Mouse (Mus musculus): ENCODE data around the gene Snx4. TPM values are rescaled to one million over a fixed set of nuclear protein-coding genes. Genes with fewer than 3 reads are reported as not detected.
A peak's percentile ranks its signal among the peaks of the same experiment; 100 is the strongest.
"Not testable (repeated sequence)": the region's sequence is repeated elsewhere in the genome, so short reads cannot be mapped to it uniquely, and the experiment has no call there.

The Snx4 gene
- total RNA-seq (2014; fragmentation: Nextera tagmentation) = 62.2 and 62.7 TPM in 2 replicates
- total RNA-seq (2017) = 87.8 and 97.8 TPM in 2 replicates

DNA sequence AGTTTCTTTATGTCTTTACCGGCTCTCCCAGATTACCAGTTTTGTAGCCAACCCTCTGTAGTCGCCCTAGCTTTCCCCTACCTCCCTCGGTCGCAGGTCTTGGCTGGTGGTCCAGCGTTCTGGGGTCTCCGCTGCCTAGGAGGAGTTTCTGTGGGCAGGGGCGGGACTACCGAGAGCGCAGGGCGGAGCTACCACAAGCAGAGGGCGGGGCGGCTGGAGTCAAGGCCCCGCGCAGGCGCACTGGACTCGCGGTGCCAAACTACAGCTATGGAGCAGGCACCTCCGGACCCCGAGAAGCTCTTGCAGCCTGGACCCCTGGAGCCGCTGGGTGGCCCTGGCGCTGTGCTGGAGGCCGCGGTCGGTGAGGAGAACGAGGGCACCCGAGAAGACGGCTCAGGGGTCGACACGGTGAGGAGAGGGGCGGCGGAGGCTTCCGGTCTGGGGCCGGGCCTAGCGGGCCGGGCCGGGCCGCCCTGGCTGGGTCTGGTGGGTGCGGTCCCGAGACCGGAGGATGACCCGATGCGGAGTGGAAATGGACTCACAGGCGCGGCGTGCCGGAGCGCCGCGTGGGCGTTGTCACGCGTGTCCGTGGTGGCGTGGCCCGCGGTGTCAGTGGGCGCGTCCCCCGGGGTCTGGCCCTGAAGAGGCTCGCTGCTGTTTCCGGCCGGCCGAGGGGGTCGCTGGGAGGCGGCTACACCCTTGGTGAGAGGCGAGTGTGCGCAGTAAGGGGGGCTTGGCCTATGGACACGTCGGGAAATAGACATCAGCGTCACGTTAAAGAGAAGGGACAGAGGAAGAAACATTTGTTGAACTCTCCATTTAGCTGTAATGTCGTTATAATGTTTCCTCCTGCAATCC, at the start of gene Snx4:
Snx4 (plus strand) TSS at position 249 of the 858 bp plus-strand sequence.
- ATAC-seq (replicated peaks; ENCODE audit: poor library complexity, severe bottlenecking) = peak; percentile 86

DNA sequence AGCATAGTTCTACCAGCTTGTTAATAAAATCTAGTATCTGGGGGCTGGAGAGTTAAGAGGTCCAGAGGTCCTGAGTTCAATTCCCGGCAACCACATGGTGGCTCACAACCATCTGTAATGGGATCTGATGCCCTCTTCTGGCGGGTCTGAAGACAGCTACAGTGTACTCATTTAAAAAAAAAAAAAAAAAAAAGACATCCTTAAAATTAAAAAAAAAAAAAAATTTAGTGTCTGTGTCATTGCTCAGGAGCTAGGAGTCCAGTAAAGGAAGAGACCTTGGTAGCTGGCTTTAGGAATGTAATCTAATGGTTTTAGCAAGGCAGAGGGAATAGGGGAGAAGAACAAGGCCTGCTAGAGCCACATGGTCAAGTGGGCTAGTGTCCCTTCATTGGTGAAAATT, 40.4 kb upstream of the Snx4 start:
- no peak for ATAC-seq (replicated peaks; ENCODE audit: poor library complexity, severe bottlenecking)

DNA sequence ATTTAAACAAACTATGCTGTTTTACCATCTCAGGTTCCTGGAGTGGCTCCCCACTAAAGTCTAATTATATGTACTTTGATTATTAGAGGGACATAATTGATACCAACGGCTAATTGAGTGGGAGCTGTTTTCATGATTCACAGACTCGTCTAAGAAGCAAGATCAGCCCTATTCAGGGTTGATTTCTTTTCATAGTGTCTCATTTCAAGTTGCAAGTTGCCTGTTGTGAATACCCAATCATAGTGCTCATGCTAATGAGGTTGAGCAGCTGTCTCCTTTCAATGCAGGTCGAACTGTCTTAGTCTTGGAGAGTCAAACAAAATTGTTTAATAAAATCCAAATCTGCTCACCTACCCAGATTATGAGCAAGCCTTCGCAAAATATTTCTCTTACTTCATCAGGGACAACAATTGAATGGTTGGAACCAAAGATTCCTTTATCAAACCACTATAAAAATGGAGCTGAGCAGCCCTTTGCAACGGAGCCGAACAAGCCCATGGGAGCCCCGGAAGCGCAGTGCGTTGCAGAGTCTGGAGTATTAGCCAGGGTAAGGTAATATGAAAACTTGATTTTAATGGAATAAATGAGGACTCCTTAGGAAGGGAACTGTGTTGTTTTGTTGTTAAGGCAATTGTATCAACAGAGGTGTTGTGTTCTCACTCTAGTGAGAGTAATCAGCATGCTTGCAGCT, 34.8 kb upstream of the Snx4 start:
- ATAC-seq (replicated peaks; ENCODE audit: poor library complexity, severe bottlenecking) = no peak

DNA sequence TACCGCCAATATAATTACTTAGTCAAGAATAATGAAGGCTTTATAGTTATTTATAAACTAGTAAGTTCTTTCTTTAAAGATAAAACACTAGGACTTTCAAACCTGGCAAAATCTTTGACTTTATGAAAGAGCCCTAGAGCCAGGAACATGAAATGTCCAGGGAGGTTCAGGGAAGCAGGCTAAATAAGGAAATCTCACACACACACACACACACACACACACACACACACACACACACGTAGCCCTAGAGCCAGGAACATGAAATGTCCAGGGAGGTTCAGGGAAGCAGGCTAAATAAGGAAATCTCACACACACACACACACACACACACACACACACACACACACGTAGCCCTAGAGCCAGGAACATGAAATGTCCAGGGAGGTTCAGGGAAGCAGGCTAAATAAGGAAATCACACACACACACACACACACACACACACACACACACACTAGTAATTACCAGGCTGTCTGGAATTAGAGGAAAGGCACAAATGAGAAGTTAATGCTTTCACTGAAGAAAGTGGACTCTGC, 33.6 kb upstream of the Snx4 start:
- ATAC-seq (replicated peaks; ENCODE audit: poor library complexity, severe bottlenecking) = not testable (repeated sequence)

DNA sequence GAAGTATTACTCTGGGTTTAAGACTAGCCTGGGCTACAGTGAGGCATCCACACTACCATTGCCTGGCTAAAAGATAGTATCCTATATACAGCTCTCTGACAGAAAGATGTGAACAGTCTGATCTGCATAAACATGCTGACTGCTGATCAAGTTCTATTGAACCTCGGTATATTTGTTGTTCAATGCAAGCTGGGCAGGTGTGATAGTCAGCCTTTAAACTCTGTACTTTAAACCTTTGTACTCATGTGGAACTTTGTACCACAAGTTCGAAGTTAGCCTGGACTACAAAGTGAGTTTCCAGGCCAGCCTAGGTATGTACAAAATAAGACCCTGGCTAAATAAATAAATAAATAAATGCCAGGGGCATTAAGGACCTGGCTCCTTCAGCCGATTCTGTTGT, 28.8 kb upstream of the Snx4 start:
- ATAC-seq (replicated peaks; ENCODE audit: poor library complexity, severe bottlenecking) = no peak

DNA sequence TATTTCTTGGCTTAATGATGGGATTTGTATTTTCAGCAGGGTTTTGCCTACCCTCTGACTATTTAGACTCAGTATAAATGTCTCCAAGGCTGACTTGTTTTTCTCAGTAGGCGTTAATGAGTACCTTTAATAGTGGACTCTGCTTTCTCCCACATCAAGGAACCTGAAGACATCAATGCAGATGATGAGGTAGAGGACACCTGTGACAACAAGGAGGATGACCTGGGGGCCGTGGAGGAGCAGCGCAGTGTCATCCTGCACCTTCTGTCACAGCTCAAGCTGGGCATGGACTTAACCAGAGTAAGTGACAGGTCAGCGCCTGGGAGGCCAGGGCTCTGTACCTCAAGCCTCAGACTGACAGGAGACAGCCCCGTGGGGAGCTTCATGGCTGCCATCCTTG, 26.9 kb upstream of the Snx4 start:
- no peak for ATAC-seq (replicated peaks; ENCODE audit: poor library complexity, severe bottlenecking)

DNA sequence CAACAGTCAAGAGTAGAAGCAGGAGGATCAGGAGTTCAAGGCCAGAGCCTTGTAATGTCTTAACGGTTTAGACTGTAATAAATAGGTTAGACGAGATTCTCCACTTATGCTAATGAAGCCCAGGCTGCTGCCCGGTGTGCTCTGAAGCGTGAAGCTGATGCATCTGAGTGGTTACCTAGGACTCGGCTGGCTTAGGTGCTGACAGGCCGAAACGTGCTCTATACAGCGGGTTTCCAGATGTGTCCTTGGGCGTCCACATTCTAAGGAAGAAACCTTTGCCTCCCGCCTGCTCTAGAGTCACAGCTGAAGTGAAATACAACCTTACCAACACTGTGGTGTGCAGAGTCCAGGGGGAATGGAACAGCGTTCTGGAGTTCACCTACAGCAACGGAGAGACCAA, 17.1 kb upstream of the Snx4 start:
- no peak for ATAC-seq (replicated peaks; ENCODE audit: poor library complexity, severe bottlenecking)

DNA sequence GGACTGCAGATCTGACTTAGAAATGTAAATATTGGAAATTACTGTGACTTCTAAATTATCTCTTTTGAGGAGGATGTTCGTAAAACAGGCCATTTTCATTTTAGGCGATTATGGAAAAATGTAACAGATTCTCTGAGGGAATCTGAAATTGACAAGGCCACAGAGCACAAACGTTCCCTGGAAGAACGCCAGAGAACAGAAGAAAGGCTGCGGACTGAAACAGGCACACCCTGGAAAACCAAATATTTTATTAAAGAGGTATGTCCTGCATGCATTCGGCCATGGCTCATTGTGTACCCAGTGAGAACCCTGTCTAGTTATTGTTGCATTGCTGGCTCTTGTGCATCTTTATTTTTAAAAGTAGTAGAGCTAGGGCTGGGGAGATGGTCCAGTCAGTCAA, 15.1 kb upstream of the Snx4 start:
- no peak for ATAC-seq (replicated peaks; ENCODE audit: poor library complexity, severe bottlenecking)

DNA sequence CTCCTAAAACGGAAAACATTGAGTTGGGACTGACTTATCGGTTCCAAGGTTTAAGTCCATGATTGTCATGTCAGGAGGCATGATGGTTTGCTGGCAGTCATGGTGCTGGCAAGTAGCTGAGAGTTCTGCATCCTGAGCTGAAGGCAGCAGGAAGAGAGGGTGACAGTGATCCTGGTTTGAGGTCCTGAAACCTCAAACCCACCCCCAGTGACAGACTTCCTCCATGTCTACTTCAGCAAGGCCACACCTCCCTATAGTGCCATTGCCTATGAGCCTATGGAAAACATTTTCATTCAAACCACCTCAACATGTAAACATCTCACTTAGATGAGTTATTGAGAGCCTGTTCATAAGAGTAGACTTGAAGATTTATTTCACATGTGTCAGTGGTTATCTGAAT, 11.9 kb upstream of the Snx4 start:
- ATAC-seq (replicated peaks; ENCODE audit: poor library complexity, severe bottlenecking) = no peak

DNA sequence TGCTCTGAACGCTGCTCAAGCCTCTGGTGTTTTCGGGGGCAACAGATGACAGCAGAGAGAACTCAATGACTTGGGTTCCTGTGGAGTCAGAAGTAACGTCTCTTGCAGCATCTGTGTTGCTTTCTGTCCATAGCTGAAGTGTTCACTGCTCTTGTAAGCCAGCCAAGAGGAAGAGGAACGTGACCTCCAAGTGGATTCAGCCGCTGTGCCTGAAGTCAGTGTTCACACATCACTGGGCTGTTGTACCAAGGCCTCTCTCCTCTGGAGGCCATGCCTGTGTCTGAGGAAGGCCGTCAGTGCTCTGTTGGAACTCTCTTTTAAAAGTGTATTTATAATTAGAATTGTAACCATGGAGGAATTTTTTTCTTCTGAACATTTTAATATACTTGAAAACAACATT, 9.2 kb upstream of the Snx4 start:
- ATAC-seq (replicated peaks; ENCODE audit: poor library complexity, severe bottlenecking) = no peak

DNA sequence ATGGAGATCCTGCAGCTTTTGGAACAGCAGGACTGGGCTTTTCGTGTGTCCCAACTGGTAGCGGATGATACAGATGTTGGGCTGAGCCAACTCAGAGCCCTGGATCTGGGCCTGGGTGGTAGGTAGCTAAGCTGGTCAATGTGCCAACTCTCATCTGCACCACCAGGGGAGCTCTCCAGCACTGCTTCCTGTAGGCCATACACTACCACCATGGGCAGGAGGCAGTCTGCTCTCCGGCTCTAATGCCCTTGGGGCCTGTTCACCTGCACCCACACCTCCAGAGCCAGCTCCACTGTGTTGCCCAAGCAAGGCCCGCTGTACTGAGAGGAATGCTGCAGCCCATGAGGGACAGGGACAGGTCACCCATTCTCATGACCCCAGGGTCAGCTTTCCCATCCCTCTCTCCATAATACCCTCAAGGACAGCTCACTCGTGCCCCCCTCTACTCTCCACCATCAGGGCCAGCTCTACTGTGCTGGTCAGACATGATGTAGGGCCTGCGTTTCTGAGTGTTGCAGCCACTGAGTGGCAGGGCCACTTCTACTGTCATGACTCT, 7.0 kb upstream of the Snx4 start:
- peak; percentile 62 for ATAC-seq (replicated peaks; ENCODE audit: poor library complexity, severe bottlenecking)

DNA sequence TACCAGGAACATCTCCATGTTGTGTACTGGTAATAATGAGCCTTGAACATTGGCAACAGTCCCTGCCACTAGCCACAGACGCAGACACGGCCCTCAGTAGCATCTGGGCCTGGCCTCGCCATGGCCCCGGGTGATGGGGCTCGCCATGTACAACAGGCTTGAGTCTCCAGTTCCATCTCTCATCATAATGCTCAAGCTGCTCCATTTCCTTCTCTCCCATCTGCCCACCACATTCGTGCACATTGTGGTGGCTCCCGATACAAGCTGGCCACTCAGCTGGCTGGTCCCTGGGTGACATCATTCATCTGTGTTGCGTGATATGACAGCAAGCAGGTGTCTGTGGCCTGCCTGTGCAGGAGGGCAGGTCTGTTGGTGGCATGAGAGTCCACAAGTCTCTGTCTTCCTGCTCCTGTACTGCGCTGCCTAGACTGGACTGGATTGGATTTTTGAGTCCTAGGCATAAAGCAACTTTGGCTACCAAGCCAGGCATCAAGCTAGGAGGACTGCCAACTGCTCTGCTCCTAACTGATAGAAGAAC, 6.2 kb upstream of the Snx4 start:
- ATAC-seq (replicated peaks; ENCODE audit: poor library complexity, severe bottlenecking) = no peak

DNA sequence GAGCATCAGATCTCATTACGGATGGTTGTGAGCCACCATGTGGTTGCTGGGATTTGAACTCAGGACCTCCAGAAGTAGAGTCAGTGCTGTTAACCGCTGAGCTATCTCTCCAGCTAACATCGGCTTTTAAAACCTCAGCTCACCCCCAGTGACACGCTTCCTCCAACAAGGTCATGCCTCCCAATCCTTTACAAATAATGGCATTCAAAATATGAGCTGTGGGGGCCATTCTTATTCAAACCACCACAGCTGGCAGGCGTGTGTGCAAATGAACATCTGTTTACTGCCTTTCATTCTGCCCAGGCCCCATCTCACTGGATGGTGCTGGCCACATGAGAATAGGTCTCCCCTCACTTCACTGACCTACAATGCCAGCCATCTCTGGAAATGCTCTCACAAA, 4.7 kb upstream of the Snx4 start:
- ATAC-seq (replicated peaks; ENCODE audit: poor library complexity, severe bottlenecking) = no peak

DNA sequence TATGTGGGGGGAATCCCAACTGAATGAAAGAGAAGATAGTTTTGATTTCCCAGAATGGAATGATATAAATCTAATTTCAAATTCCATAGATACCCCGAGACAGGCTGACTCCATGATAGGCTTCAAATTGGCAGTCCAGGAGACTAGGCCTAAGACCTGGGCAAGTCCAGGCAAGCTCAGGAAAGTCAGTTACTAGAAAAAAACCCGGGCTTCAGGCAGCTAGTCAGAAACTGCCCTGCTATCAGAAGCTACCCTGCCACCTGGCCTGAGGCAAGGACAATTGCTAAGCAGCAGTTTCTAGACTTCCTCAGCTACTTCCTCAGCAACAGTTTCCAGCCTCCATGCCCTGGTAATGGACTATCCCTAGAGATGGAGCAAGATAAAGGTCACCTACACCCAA, 4.2 kb upstream of the Snx4 start:
- no peak for ATAC-seq (replicated peaks; ENCODE audit: poor library complexity, severe bottlenecking)

DNA sequence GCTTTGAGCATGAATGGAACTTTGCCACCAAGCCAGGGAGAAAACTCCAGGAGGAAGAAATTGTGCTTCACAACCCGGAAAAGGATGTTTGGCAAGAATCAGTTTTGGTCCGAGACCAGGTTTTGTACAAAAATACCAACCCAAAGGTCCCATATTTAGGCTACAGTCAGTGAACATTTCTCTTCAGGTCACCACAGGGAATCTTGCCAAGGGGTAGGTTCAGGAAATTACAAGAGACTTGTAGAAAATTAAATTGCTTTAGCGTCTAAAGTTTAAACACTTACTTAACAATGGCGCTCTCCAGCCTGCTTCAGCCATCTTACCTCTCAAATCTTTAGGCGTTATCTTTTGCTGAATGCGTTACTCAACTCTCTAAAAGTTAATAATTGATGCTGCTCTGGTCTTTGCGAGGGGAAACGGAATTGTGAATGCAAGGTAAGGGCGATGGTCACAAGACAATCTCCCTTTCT, 556 bp upstream of the Snx4 start:
- ATAC-seq (replicated peaks; ENCODE audit: poor library complexity, severe bottlenecking) = 0 out of 2 replicates have a peak, but pooled peaks have one; percentile 5

DNA sequence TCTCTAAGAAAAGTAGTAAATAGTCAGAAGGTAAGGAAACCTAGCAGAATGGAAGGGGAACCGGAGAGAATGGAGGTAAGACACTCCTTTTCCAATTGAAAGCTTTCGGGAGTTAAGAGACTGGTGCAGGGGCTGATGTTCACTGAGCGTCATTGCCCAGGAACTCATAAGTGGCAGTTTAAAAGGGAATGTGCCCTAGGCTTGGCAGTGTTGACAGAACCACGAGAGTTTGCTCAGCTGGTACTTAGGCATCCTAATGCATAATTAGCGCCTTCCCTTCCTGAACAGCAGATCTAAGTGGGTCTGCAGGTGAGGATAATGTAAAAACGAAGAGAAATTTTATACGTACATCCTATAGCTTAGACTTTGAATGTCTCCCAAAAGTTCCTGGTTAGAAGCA, 4.4 kb downstream of the Snx4 start:
- ATAC-seq (replicated peaks; ENCODE audit: poor library complexity, severe bottlenecking) = no peak

DNA sequence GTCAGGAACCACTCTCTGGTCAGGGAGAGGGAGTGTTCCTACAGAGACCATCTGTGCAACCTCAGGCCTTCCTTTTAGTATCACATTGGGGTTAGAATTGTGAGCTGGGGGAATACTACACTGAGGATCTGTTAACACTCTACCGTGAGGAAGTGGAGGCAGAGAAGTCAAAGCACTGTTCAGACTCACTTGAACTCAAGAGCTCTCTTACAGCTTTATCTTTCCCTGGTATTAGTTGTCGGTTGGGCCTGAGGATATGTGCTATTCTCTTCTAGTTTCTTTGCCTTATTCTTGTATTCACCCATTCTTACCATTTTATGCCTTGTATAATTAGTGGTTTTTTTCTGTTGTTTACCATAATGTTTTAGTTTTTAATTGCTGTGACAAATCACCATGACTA, 7.3 kb downstream of the Snx4 start:
- no peak for ATAC-seq (replicated peaks; ENCODE audit: poor library complexity, severe bottlenecking)

DNA sequence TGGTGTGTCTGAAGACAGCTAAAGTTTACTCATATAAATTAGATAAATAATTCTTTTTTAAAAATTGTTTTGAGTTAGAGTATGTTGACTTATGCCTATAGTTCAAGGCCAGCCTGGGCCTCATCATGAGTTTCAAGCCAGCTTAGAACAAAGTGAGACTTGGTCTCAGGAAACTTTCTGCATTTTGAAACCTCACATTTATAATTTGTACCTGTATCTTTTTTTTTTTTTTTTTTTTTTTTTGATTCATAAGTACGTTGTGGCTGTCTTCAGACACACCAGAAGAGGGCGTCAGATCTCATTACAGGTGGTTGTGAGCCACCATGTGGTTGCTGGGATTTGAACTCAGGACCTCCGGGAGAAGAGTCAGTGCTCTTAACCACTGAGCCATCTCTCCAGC, 8.6 kb downstream of the Snx4 start:
- no peak for ATAC-seq (replicated peaks; ENCODE audit: poor library complexity, severe bottlenecking)

DNA sequence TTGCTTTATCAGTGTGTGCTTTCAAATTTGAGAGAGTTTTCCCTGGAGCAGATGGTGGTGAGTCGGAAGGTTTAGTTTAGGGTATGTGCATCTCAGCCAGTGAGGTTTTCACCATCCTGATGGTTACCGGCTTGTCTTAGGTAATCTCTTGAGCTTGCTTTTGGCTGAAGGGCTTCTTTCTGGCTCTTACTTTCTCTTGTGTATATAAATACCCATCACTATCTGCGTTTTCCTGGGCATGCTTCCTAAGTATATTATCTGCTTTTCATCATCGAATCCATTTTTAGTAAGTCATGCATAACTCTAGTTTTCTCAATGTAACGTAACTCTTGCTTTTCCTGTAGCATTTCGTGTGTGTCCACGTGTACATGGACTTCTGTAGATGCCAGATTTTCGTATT, 9.6 kb downstream of the Snx4 start:
- ATAC-seq (replicated peaks; ENCODE audit: poor library complexity, severe bottlenecking) = no peak

DNA sequence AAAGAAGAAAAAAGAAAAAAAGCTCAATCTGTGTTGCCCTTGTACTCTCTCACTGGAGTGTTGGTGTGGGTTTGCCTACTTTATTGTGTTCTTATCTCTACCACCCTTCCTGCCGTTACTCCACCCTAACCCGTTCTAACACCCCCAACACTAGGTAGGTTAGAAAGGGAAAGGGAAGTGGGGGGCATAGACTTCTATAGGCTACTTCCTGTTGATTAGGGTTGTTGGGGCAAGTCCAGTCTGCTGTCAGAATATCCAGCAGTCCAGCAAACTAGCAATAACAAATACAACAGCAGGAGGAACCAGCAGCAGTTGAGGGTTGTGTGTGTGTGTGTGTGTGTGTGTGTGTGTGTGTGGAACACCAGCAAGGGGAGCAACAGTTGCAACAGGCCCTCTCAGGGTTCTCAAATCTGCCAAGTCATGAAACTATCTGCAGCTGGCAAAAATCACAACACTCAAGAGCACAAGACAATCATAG, 10.4 kb downstream of the Snx4 start:
- ATAC-seq (replicated peaks; ENCODE audit: poor library complexity, severe bottlenecking) = peak; percentile 79

DNA sequence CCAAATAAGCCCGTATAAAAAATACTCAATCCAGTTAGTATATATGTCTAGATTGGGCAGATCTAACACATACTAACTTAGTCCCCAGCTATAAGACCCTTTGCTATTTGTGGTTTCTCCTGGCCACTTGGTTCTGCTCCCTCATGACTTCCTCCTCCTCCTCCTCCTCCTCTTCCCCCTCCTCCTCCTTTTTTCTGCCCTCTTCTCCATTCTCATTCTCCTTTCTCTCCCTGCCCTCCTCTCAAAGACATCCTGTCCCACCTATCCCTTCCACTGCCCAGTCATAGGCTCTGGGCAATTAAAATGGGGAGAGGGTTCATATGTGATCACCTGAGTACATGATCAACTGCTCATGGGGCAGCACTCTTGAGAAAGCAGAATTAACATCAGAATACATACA, 10.9 kb downstream of the Snx4 start:
- peak; percentile 6; the same call in 1 of the 2 replicates for ATAC-seq (replicated peaks; ENCODE audit: poor library complexity, severe bottlenecking)

Measured in granulocyte monocyte progenitor cell, adult 5-6 weeks (primary cell).